Mouse (Mus musculus) bone marrow, adult 2 months (tissue): ENCODE results near the gene Tmem208.

ENCODE experiments used
- CTCF ChIP-seq: fragments of 200-500 bp; IDR thresholded peaks from 2 replicates; pipeline ENCODE4 v1.5.1; 2011; ENCODE audit warnings: low read length, control low read depth; ENCODE audit not compliant: control insufficient read depth, insufficient read depth
- POLR2A ChIP-seq: fragments of 200-500 bp; IDR thresholded peaks from 2 replicates; pipeline ENCODE4 v1.6.1; 2011; ENCODE audit warnings: low read depth, mild to moderate bottlenecking, control low read depth, low read length, borderline replicate concordance; ENCODE audit not compliant: control insufficient read depth

GRCm38 (mm10) chr8:105326968-105327367 lies 814 bp downstream of the Tmem208 start:
- no peak for TF ChIP-seq CTCF
- TF ChIP-seq POLR2A: no peak
